Mouse (Mus musculus): ENCODE data around the gene Nuak2. TPM values are rescaled to one million over a fixed set of nuclear protein-coding genes. Genes with fewer than 3 reads are reported as not detected.

The Nuak2 gene
- polyA plus RNA-seq, 1 experiment, result 23.7 TPM

- TF ChIP-seq CTCF (IDR thresholded peaks at IDR 0.05; ENCODE audit: borderline replicate concordance, extremely low read depth, insufficient read depth, insufficient read length), result no peak
- no peak for TF ChIP-seq POLR2A (IDR thresholded peaks at IDR 0.05; ENCODE audit: borderline replicate concordance, extremely low read depth, insufficient read depth, insufficient read length, poor library complexity, severe bottlenecking)
- no peak for DNase-seq (ENCODE audit: low read depth)
Measured at GRCm38 (mm10) chr1:132299744-132300143, 16.2 kb upstream of the Nuak2 start.

- no peak for TF ChIP-seq CTCF (IDR thresholded peaks at IDR 0.05; ENCODE audit: borderline replicate concordance, extremely low read depth, insufficient read depth, insufficient read length)
- TF ChIP-seq POLR2A (IDR thresholded peaks at IDR 0.05; ENCODE audit: borderline replicate concordance, extremely low read depth, insufficient read depth, insufficient read length, poor library complexity, severe bottlenecking), result no peak
- no peak for DNase-seq (ENCODE audit: low read depth)
Measured at GRCm38 (mm10) chr1:132301242-132301641, 14.7 kb upstream of the Nuak2 start.

DNA sequence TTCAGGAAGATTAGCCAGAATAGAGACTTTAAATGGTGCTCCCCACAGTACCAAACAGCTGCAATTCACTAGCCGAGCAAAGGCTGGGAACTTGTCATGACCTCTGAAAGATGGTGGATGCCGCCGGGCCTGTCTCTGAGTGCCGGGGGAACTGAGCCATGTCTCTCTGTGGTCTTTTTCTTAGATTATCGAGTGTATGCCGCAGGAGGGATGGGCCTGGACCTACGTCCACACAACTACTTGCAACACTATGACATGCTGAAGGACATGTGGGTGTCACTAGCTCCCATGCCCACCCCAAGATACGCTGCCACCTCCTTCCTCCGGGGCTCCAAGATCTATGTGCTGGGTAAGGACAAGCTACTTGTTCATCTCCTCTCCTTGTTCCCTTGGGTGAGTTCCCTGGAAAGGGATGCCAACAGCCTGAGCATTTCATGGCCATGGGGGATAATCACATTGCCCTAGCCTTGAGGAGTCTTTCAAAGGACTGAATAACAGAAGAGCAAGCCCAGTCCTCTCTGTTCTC lies 13.5 kb upstream of the Nuak2 start:
- DNase-seq (ENCODE audit: low read depth), result no peak
- TF ChIP-seq POLR2A (IDR thresholded peaks at IDR 0.05; ENCODE audit: borderline replicate concordance, extremely low read depth, insufficient read depth, insufficient read length, poor library complexity, severe bottlenecking), result no peak
- no peak for TF ChIP-seq CTCF (IDR thresholded peaks at IDR 0.05; ENCODE audit: borderline replicate concordance, extremely low read depth, insufficient read depth, insufficient read length)

GRCm38 (mm10) chr1:132304618-132305214 lies 11.2 kb upstream of the Nuak2 start:
- no peak for DNase-seq (ENCODE audit: low read depth)
- TF ChIP-seq CTCF (IDR thresholded peaks at IDR 0.05; ENCODE audit: borderline replicate concordance, extremely low read depth, insufficient read depth, insufficient read length) (no peak), POLR2A (IDR thresholded peaks at IDR 0.05; ENCODE audit: borderline replicate concordance, extremely low read depth, insufficient read depth, insufficient read length, poor library complexity, severe bottlenecking) (no peak)

DNA sequence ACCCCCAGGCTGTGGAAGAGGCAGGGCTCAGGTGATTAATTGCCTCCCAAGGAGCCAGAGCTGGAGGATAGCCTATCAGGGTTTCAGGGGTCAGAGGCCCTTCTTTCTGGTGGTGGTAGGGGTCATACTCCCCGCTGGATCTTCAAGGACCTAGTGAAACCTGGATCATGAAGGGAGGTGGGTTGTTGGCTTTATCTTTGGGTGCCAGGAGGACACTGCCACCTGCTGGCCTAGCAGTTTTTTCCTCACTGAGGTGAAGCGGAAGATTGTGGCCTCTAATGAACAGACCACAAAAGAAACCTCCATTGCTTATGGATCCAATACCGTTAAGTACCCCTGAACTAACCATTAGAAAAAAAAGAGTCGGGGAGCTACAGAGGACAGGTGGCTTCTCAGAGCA lies 9.8 kb upstream of the Nuak2 start:
- peak; percentile 74 for DNase-seq (ENCODE audit: low read depth)
- TF ChIP-seq POLR2A (IDR thresholded peaks at IDR 0.05; ENCODE audit: borderline replicate concordance, extremely low read depth, insufficient read depth, insufficient read length, poor library complexity, severe bottlenecking), result no peak
- TF ChIP-seq CTCF (IDR thresholded peaks at IDR 0.05; ENCODE audit: borderline replicate concordance, extremely low read depth, insufficient read depth, insufficient read length), result peak; percentile 76; the same call in 1 of the 2 replicates

GRCm38 (mm10) chr1:132306808-132307207 lies 9.1 kb upstream of the Nuak2 start:
- DNase-seq (ENCODE audit: low read depth), result no peak
- TF ChIP-seq CTCF (IDR thresholded peaks at IDR 0.05; ENCODE audit: borderline replicate concordance, extremely low read depth, insufficient read depth, insufficient read length) (no peak), POLR2A (IDR thresholded peaks at IDR 0.05; ENCODE audit: borderline replicate concordance, extremely low read depth, insufficient read depth, insufficient read length, poor library complexity, severe bottlenecking) (no peak)

DNA sequence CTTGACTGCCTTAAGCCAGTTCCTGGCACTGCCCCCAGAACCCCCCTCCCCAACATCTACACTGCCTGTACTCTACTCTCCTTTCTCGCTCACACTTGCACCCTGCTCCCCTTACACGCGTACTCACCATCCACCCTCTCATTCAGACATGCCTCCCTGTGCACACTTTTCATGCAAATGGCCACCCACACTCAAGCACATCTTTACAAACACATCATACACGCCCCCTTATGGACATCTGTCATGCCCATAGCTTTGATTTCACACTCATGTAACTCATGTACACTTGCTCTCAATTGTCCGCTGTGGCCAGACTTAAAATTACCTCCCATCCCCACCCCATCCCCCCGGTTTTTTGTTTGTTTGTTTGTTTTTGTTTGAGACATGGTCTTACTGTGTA lies 8.0 kb upstream of the Nuak2 start:
- DNase-seq (ENCODE audit: low read depth), result no peak
- TF ChIP-seq CTCF (IDR thresholded peaks at IDR 0.05; ENCODE audit: borderline replicate concordance, extremely low read depth, insufficient read depth, insufficient read length) (no peak), POLR2A (IDR thresholded peaks at IDR 0.05; ENCODE audit: borderline replicate concordance, extremely low read depth, insufficient read depth, insufficient read length, poor library complexity, severe bottlenecking) (no peak)

DNA sequence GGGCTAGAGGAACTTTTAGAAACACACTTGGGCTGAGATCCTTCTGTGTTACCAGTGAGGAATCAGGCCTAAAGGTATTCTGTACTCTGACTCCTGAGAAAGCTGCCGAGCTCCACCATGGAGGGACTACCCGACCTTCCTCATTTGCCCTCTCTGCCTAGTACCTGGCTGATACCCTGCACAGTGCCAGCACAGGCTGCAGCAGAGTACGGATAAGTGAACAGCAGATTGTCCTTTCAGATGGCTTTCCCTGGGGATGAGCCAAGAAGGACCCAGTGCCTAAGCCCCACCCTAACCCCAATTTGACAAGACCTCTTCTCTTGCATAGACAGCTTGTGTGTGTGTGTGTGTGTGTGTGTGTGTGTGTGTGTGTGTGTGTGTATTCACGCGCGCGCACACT lies 7.3 kb upstream of the Nuak2 start:
- TF ChIP-seq CTCF (IDR thresholded peaks at IDR 0.05; ENCODE audit: borderline replicate concordance, extremely low read depth, insufficient read depth, insufficient read length) (no peak), POLR2A (IDR thresholded peaks at IDR 0.05; ENCODE audit: borderline replicate concordance, extremely low read depth, insufficient read depth, insufficient read length, poor library complexity, severe bottlenecking) (no peak)
- no peak for DNase-seq (ENCODE audit: low read depth)

DNA sequence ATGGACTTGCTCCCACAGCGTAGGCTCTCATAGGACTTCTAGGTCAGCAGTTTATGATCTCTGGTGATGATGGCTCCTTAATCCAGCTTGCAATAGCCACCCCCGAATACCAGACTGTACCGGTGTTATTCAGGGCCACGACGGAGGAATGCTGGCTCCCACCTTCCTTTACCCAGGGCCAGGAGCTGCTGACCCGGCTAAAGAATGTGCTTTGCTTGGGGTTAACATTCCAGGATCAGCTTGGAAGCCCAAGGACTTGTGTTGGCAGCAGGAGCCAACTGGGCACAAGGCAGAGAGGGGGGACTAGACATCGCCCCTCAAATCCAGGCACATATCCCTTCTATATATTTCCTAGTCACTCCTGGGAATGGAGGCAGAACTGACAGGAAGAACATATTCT lies 5.2 kb upstream of the Nuak2 start:
- no peak for DNase-seq (ENCODE audit: low read depth)
- no peak for TF ChIP-seq CTCF (IDR thresholded peaks at IDR 0.05; ENCODE audit: borderline replicate concordance, extremely low read depth, insufficient read depth, insufficient read length)
- no peak for TF ChIP-seq POLR2A (IDR thresholded peaks at IDR 0.05; ENCODE audit: borderline replicate concordance, extremely low read depth, insufficient read depth, insufficient read length, poor library complexity, severe bottlenecking)

DNA sequence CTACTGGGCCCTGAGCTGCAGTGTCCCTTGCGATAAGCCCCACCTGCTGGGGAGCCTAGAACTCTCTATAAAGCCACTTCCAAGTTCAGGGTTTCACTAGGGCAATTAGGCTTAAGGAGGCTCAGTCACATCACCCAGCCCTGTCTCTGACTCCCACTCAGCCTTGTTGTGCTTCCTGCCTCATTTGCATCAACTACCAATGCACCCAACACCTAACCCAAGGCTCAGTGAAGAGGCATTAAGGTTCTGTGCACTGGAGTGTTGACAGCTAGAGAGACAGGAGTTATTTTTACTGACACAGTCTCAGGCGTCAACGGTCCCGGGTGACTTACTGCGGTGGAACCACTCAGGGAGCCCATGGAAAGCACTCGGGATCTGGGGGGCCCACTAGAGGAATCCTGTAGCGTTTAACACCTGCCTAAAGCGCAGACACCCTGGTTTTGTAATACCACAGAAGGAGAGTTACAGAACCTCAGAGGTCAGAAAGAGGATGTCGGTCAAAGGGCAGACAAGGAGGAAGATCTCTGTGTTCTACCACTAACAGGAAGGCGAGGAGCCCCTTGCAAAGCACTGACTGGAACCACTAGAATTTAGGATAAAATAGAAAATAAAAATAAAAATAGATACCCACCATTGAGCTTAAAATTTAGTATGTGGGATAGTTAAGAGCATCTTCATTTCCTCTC lies 4.6 kb upstream of the Nuak2 start:
- TF ChIP-seq POLR2A (IDR thresholded peaks at IDR 0.05; ENCODE audit: borderline replicate concordance, extremely low read depth, insufficient read depth, insufficient read length, poor library complexity, severe bottlenecking) (no peak), CTCF (IDR thresholded peaks at IDR 0.05; ENCODE audit: borderline replicate concordance, extremely low read depth, insufficient read depth, insufficient read length) (no peak)
- DNase-seq (ENCODE audit: low read depth), result no peak

DNA sequence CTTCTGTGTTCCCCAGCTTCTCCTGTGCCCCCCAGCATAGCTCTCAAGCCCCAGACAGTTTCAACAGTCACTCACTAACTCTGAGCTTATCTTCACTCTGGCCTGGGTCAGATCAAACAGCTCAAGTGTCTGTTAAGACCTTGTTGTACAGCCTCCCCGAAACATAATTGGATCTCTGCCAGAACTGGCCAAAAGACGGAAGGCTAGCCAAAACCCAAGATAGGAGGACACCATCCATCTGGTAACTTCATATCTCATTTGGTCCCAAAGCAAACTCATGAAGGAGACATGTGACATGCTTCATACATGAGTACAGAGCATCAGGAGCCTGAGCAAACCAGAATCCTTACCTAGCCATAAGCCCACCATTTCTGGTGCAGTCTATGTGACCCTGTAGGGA lies 3.9 kb upstream of the Nuak2 start:
- TF ChIP-seq CTCF (IDR thresholded peaks at IDR 0.05; ENCODE audit: borderline replicate concordance, extremely low read depth, insufficient read depth, insufficient read length) (no peak), POLR2A (IDR thresholded peaks at IDR 0.05; ENCODE audit: borderline replicate concordance, extremely low read depth, insufficient read depth, insufficient read length, poor library complexity, severe bottlenecking) (no peak)
- DNase-seq (ENCODE audit: low read depth), result no peak

GRCm38 (mm10) chr1:132312703-132313102 lies 3.2 kb upstream of the Nuak2 start:
- TF ChIP-seq CTCF (IDR thresholded peaks at IDR 0.05; ENCODE audit: borderline replicate concordance, extremely low read depth, insufficient read depth, insufficient read length) (peak; percentile 67; the same call in 1 of the 2 replicates), POLR2A (IDR thresholded peaks at IDR 0.05; ENCODE audit: borderline replicate concordance, extremely low read depth, insufficient read depth, insufficient read length, poor library complexity, severe bottlenecking) (no peak)
- peak; percentile 85 for DNase-seq (ENCODE audit: low read depth)

Data from brain, embryonic 14.5 days (tissue).